Mouse (Mus musculus) forebrain, embryonic 11.5 days (tissue): ENCODE measurements around the gene Spag7. TPM values are rescaled to one million over a fixed set of nuclear protein-coding genes. Genes with fewer than 3 reads are reported as not detected.

Source experiments
- ATAC-seq: fragments of 200-750 bp; cut with Nextera tagmentation; replicated peaks from 2 replicates; pipeline ENCODE4 v1.8.0; 2017; ENCODE audit warnings: moderate TSS enrichment; ENCODE audit not compliant: low FRiP score
- DNase-seq: peaks from one replicate; pipeline ENCODE4 v3.0.0-alpha.2; 2017; ENCODE audit warnings: low spot score
- H3K27ac ChIP-seq: fragments of 300-500 bp; sonication (generic); 2 replicates; pipeline ENCODE4 v1.5.1; 2014; ENCODE audit warnings: low read depth, low read length
- H3K27me3 ChIP-seq: fragments of 300-500 bp; sonication (generic); 2 replicates; pipeline ENCODE4 v1.6.1; 2014; ENCODE audit warnings: mild to moderate bottlenecking, low read length, mixed read lengths; ENCODE audit not compliant: control insufficient read depth, insufficient read depth
- H3K36me3 ChIP-seq: fragments of 300-500 bp; sonication (generic); 2 replicates; pipeline ENCODE4 v1.6.1; 2014; ENCODE audit warnings: mild to moderate bottlenecking, low read length, moderate library complexity, mixed read lengths; ENCODE audit not compliant: control insufficient read depth, insufficient read depth
- H3K4me1 ChIP-seq: fragments of 300-500 bp; sonication (generic); replicated peaks from 2 replicates; pipeline ENCODE4 v1.6.1; 2014; ENCODE audit warnings: low read length, mixed read lengths; ENCODE audit not compliant: control insufficient read depth, insufficient read depth
- H3K4me2 ChIP-seq: fragments of 300-500 bp; sonication (generic); 2 replicates; pipeline ENCODE4 v1.6.1; 2014; ENCODE audit warnings: low read depth, mild to moderate bottlenecking, low read length, moderate library complexity, mixed read lengths; ENCODE audit not compliant: severe bottlenecking
- H3K4me3 ChIP-seq: fragments of 300-500 bp; sonication (generic); 2 replicates; pipeline ENCODE4 v1.5.1; 2014; ENCODE audit warnings: low read depth, low read length
- H3K9ac ChIP-seq: fragments of 300-500 bp; sonication (generic); 2 replicates; pipeline ENCODE4 v1.6.1; 2014; ENCODE audit warnings: low read length
- H3K9me3 ChIP-seq: fragments of 300-500 bp; sonication (generic); 2 replicates; pipeline ENCODE4 v1.6.1; 2016; ENCODE audit warnings: low read length, mixed read lengths; ENCODE audit not compliant: control insufficient read depth
- WGBS: fragments of 180-500 bp; shearing (Covaris S2); extraction: QIAGEN DNeasy Blood & Tissue Kit; methylation state at CpG from one replicate; pipeline ENCODE4 v1.1.7; 2014; 5-methylcytosine and 5-hydroxymethylcytosine counted together
- polyA plus RNA-seq: library from polyadenylated mRNA; unstranded; fragments of >200 nt; fragmentation: Nextera tagmentation; extraction: Ambion mirVana; gene quantifications from 2 replicates; pipeline ENCODE4 v1.2.1, GENCODE M21; 2014

The Spag7 gene
- polyA plus RNA-seq, 1 experiment from 2014 or later = 160 TPM

DNA sequence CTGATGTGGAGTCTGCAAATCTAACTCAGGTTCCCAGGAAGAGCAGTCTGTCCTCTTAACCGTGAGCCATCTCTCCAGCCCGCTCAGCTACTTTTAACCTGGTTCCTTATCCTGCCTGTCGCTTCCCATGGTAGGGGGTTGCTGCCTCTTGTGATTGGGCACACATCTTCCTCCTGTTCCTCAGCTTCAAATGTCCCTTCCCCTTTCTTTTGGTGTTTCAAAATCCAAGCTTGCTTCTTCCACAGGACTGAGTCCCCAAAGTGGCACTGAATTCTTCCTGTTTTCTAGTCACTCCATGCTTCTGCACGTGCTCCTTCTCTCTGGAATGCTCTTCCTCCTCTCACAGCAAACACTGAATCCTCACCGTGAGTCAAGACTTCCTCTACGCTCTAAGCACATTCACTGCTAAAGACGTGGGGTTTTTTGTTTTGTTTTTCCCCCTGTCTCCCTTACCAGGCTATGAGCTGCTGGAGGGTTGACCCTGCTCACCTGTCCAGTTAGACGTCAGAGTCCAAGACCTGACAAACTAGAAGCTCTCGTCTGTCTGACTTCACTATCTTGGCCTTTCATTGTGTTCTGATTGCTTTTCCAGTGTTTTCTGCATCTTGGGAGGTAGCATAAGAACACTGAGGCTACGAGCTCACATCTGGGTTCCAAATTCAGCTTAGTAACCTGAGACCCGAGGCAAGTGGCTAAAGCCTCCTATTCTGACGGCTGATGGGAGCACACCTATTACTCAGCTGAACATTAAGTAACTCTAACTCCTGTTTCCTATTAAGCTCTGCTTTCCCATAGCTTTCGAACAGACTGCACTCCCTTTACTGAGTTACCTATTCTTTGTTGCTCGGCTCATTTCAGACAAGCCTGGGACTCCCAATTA lies 1.7 kb downstream of the Spag7 start:
- H3K4me3 ChIP-seq = peak overlapping the region; percentile 69
- WGBS = 74% methylated on average over 14 of the region's 14 CpGs
- no peak for DNase-seq
- H3K36me3 ChIP-seq = peaks cover 12% of the 10 kb centered on the region; the same call in 1 of the 2 replicates
- H3K4me2 ChIP-seq = peak overlapping the region; percentile 76; the same call in 1 of the 2 replicates
- H3K4me1 ChIP-seq = peaks cover 4% of the 10 kb centered on the region; the same call in 1 of the 2 replicates
- ATAC-seq = no peak
- H3K27me3 ChIP-seq = no peaks in the 10 kb centered on the region
- no peaks in the 10 kb centered on the region for H3K9me3 ChIP-seq
- H3K9ac ChIP-seq = peak overlapping the region; percentile 62; the same call in 1 of the 2 replicates
- no peak overlapping the region for H3K27ac ChIP-seq

GRCm38 (mm10) chr11:70666687-70667086 lies 2.5 kb downstream of the Spag7 start:
- Histone ChIP-seq H3K4me3 (no peak overlapping the region), H3K4me2 (no peak overlapping the region), H3K27ac (no peak overlapping the region), H3K9me3 (no peaks in the 10 kb centered on the region), H3K9ac (no peak overlapping the region), H3K4me1 (peaks cover 4% of the 10 kb centered on the region; the same call in 1 of the 2 replicates), H3K36me3 (peaks cover 14% of the 10 kb centered on the region; the same call in 1 of the 2 replicates), H3K27me3 (no peaks in the 10 kb centered on the region)
- no peak for ATAC-seq
- 97% methylated on average over 8 of the region's 8 CpGs for WGBS
- DNase-seq = no peak

- H3K36me3 ChIP-seq = peaks cover 14% of the 10 kb centered on the region; the same call in 1 of the 2 replicates
Observed at GRCm38 (mm10) chr11:70664741-70665140, 4.5 kb downstream of the Spag7 start.

GRCm38 (mm10) chr11:70663957-70664356 lies 5.3 kb downstream of the Spag7 start:
- Histone ChIP-seq H3K27ac (no peak overlapping the region), H3K36me3 (peaks cover 14% of the 10 kb centered on the region; the same call in 1 of the 2 replicates), H3K9me3 (no peaks in the 10 kb centered on the region), H3K27me3 (no peaks in the 10 kb centered on the region), H3K4me1 (no peaks in the 10 kb centered on the region), H3K4me2 (no peak overlapping the region), H3K4me3 (no peak overlapping the region), H3K9ac (no peak overlapping the region)
- ATAC-seq = no peak
- WGBS = 91% methylated on average over 6 of the region's 6 CpGs
- no peak for DNase-seq

More at GRCm38 (mm10) chr11:70664741-70665140, 4.5 kb downstream of the Spag7 start:
- Histone ChIP-seq H3K9me3 (no peaks in the 10 kb centered on the region), H3K4me1 (no peaks in the 10 kb centered on the region), H3K4me3 (no peak overlapping the region), H3K27ac (no peak overlapping the region), H3K4me2 (no peak overlapping the region), H3K27me3 (no peaks in the 10 kb centered on the region), H3K9ac (no peak overlapping the region)
- 93% methylated on average over 9 of the region's 9 CpGs for WGBS
- DNase-seq = no peak
- ATAC-seq = no peak

GRCm38 (mm10) chr11:70663101-70663500 lies 6.1 kb downstream of the Spag7 start:
- H3K27ac ChIP-seq = no peak overlapping the region
- peaks cover 14% of the 10 kb centered on the region; the same call in 1 of the 2 replicates for H3K36me3 ChIP-seq
- H3K4me3 ChIP-seq = no peak overlapping the region
- 87% methylated on average over 8 of the region's 8 CpGs for whole genome bisulfite sequencing
- no peaks in the 10 kb centered on the region for H3K4me1 ChIP-seq
- H3K9me3 ChIP-seq = no peaks in the 10 kb centered on the region
- no peak overlapping the region for H3K4me2 ChIP-seq
- no peak for DNase-seq
- no peak for ATAC-seq
- H3K9ac ChIP-seq = no peak overlapping the region
- no peaks in the 10 kb centered on the region for H3K27me3 ChIP-seq

GRCm38 (mm10) chr11:70660571-70660970 lies 8.6 kb downstream of the Spag7 start:
- Histone ChIP-seq H3K4me3 (no peak overlapping the region), H3K9ac (no peak overlapping the region), H3K9me3 (no peaks in the 10 kb centered on the region), H3K27ac (no peak overlapping the region), H3K4me2 (no peak overlapping the region), H3K4me1 (peaks cover 16% of the 10 kb centered on the region), H3K27me3 (no peaks in the 10 kb centered on the region), H3K36me3 (peaks cover 14% of the 10 kb centered on the region; the same call in 1 of the 2 replicates)
- no peak for ATAC-seq
- 92% methylated on average over 8 of the region's 8 CpGs for WGBS
- no peak for DNase-seq

DNA sequence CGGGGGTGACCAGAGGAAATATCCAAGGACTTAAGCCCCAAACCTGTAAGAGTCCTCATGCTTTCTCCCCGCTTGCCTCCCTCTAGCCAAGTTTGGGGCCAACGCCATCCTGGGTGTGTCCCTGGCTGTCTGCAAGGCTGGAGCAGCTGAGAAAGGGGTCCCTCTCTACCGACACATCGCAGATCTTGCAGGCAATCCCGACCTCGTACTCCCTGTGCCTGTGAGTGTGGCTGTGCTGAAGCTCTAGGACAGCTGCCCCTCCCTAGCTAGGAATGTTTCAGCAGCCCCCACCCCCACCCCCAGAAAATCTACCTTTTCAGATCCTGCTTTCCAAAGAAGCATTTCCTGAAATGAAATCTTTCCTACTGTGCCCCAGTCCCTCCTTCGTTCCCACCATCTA lies 10.3 kb downstream of the Spag7 start:
- Histone ChIP-seq H3K4me2 (no peak overlapping the region), H3K4me1 (peaks cover 16% of the 10 kb centered on the region), H3K36me3 (peaks cover 6% of the 10 kb centered on the region; the same call in 1 of the 2 replicates), H3K9me3 (no peaks in the 10 kb centered on the region), H3K9ac (no peak overlapping the region), H3K27ac (no peak overlapping the region), H3K4me3 (no peak overlapping the region), H3K27me3 (no peaks in the 10 kb centered on the region)
- DNase-seq (no peak), ATAC-seq (no peak)
- 78% methylated on average over 8 of the region's 8 CpGs for WGBS

- ATAC-seq = no peak
- H3K27ac ChIP-seq = no peak overlapping the region
- H3K9me3 ChIP-seq = no peaks in the 10 kb centered on the region
- WGBS = 87% methylated on average over 5 of the region's 5 CpGs
- DNase-seq = no peak
- H3K27me3 ChIP-seq = no peaks in the 10 kb centered on the region
- no peak overlapping the region for H3K9ac ChIP-seq
- H3K4me3 ChIP-seq = no peak overlapping the region
- peaks cover 6% of the 10 kb centered on the region; the same call in 1 of the 2 replicates for H3K36me3 ChIP-seq
- H3K4me1 ChIP-seq = peaks cover 16% of the 10 kb centered on the region
- no peak overlapping the region for H3K4me2 ChIP-seq
Observed at GRCm38 (mm10) chr11:70658521-70658920, 10.7 kb downstream of the Spag7 start.
